Mouse (Mus musculus) midbrain, embryonic 16.5 days (tissue): ENCODE measurements around the gene Kctd10. TPM values are rescaled to one million over a fixed set of nuclear protein-coding genes. Genes with fewer than 3 reads are reported as not detected.

Experiments
- ATAC-seq: fragments of 200-750 bp; cut with Nextera tagmentation; 2 replicates; pipeline ENCODE4 v1.8.0; 2017; ENCODE audit warnings: moderate TSS enrichment
- H3K27ac ChIP-seq: fragments of 300-500 bp; sonication (generic); 2 replicates; pipeline ENCODE4 v1.5.1; 2014; ENCODE audit warnings: mild to moderate bottlenecking, low read length, mixed read lengths
- H3K27me3 ChIP-seq: fragments of 300-500 bp; sonication (generic); 2 replicates; pipeline ENCODE4 v1.6.1; 2014; ENCODE audit warnings: low read depth, low read length, mixed read lengths; ENCODE audit not compliant: control insufficient read depth, insufficient read depth
- H3K36me3 ChIP-seq: fragments of 300-500 bp; sonication (generic); 2 replicates; pipeline ENCODE4 v1.6.1; 2014; ENCODE audit warnings: mild to moderate bottlenecking, low read length, moderate library complexity, mixed read lengths; ENCODE audit not compliant: control insufficient read depth, insufficient read depth
- H3K4me1 ChIP-seq: fragments of 300-500 bp; sonication (generic); 2 replicates; pipeline ENCODE4 v1.6.1; 2014; ENCODE audit warnings: mild to moderate bottlenecking, low read length, mixed read lengths; ENCODE audit not compliant: control insufficient read depth, insufficient read depth
- H3K4me2 ChIP-seq: fragments of 300-500 bp; sonication (generic); 2 replicates; pipeline ENCODE4 v1.6.1; 2014; ENCODE audit warnings: mild to moderate bottlenecking, low read length, mixed read lengths
- H3K4me3 ChIP-seq: fragments of 300-500 bp; sonication (generic); 2 replicates; pipeline ENCODE4 v1.5.1; 2014; ENCODE audit warnings: low read depth, mild to moderate bottlenecking, low read length, moderate library complexity, mixed read lengths
- H3K9ac ChIP-seq: fragments of 300-500 bp; sonication (generic); 2 replicates; pipeline ENCODE4 v1.6.1; 2014; ENCODE audit warnings: low read depth, low read length, mixed read lengths
- H3K9me3 ChIP-seq: fragments of 300-500 bp; sonication (generic); replicated peaks from 2 replicates; pipeline ENCODE4 v1.6.1; 2014; ENCODE audit warnings: mild to moderate bottlenecking, low read length, mixed read lengths; ENCODE audit not compliant: control insufficient read depth, poor library complexity, severe bottlenecking
- WGBS: fragments of 180-500 bp; shearing (Covaris S2); extraction: QIAGEN DNeasy Blood & Tissue Kit; methylation state at CpG from one replicate; pipeline ENCODE4 v1.1.7; 2014; 5-methylcytosine and 5-hydroxymethylcytosine counted together
- polyA plus RNA-seq: library from polyadenylated mRNA; unstranded; fragments of >200 nt; fragmentation: Nextera tagmentation; extraction: Ambion mirVana; gene quantifications from 2 replicates; pipeline ENCODE4 v1.2.1, GENCODE M21; 2015

The Kctd10 gene
- 70.3 and 82.3 TPM in 2 replicates for polyA plus RNA-seq

DNA sequence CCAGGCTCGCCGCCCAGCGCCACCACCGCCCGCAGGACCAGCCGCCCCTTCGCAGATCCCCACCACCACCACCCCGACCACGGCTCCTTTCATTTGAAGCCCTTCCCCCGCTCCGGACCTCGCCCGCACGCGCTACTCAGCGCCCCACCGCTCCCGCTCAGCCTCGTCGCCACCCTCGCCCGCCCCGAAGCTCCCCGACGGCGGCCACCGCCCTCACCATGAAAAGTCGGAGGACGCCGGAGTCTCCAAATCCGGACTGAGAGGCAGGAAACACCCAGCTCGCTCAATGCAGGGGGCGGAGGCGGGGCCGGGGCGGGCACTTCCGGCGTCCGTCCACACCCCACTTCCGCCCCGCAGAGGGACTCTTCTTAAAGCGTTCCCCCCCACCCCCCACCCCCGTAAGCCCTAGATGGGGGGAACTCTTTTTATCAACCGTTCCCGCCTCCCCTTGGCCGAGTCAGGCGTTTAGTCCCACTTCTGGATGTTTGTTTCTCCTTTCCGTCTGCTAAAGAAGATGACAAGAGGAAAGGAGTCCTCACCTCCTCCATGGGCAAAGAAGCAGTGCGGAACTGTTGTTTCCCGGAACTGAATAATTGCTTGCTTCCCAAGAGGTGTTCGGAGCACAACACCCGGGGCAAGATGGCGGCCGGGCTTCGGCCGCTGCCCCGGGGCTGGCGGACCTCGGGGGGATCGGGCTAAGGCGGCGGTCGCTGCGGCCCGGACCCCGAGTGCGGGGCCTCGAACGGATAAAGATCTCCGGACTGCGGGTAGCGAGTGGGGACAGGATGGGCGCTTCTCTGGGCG, at the start of gene Kctd10, which contains the start of gene Ube3b:
TSS of gene Kctd10 (minus strand) at position 300 of the 804 bp plus-strand sequence.
TSS of gene Ube3b (plus strand) at position 399 of the 804 bp plus-strand sequence.
- Histone ChIP-seq H3K4me2 (peak within 1 kb of the TSS; percentile 92), H3K9me3 (no peaks in the 10 kb centered on the region), H3K36me3 (no peaks in the 10 kb centered on the region), H3K27ac (peak within 1 kb of the TSS; percentile 94), H3K4me3 (peak within 1 kb of the TSS; percentile 87), H3K4me1 (peaks cover 39% of the 10 kb centered on the region), H3K27me3 (no peaks in the 10 kb centered on the region), H3K9ac (peak within 1 kb of the TSS; percentile 94)
- ATAC-seq: peak; percentile 93
- under 1% methylated on average over 72 of the region's 74 CpGs for WGBS

DNA sequence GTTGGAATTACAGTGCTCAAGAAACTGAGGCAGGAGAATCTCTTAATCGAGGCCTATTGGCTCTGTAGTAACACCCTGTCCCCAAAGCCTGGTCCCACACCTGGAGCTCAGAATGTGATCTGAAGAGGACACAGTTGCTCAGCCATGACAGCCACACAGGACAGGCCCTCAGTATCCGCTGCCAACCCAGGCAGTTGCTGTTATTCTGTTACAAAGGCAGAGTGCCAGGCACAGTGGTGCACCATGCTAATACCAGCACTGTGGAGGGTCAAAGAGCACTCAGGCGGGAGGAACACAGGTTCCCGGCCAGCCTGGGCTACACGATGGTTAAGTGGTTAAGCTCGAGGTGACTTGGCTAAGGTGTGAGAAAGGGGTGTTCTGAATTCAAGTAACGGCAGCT, 49.5 kb upstream of the Kctd10 start:
- no peaks in the 10 kb centered on the region for H3K9me3 ChIP-seq
- H3K4me1 ChIP-seq: peaks cover 2% of the 10 kb centered on the region; the same call in 1 of the 2 replicates
- no peak for ATAC-seq
- WGBS: 84% methylated on average over 7 of the region's 7 CpGs
- no peaks in the 10 kb centered on the region for H3K27me3 ChIP-seq
- H3K9ac ChIP-seq: no peak overlapping the region
- H3K4me3 ChIP-seq: no peak overlapping the region
- H3K36me3 ChIP-seq: peaks cover 2% of the 10 kb centered on the region; the same call in 1 of the 2 replicates
- H3K4me2 ChIP-seq: no peak overlapping the region
- no peak overlapping the region for H3K27ac ChIP-seq

DNA sequence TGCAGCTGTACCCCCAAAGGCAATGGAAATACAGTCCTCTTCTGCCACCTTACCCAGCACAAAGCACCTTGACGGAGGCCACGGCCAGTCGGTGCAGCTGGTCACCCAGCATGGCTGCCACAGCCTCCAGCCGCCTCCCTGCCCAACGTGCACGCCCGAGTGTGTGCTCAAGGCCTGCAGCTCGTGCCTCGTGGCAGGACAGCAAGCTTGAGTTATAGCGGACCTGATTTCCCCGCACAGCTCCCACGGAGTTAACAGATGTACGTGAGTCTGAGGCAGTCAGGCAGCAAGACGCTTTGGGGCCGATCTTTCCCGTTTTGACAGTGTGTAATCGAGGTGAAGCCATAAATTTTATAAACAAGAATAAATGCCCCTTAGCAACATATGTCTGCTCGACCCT, 48.3 kb upstream of the Kctd10 start:
- Histone ChIP-seq H3K4me1 (peaks cover 2% of the 10 kb centered on the region; the same call in 1 of the 2 replicates), H3K27me3 (no peaks in the 10 kb centered on the region), H3K9ac (no peak overlapping the region), H3K4me3 (no peak overlapping the region), H3K4me2 (no peak overlapping the region), H3K9me3 (no peaks in the 10 kb centered on the region), H3K27ac (no peak overlapping the region), H3K36me3 (no peaks in the 10 kb centered on the region)
- ATAC-seq: no peak
- WGBS: 80% methylated on average over 18 of the region's 18 CpGs

DNA sequence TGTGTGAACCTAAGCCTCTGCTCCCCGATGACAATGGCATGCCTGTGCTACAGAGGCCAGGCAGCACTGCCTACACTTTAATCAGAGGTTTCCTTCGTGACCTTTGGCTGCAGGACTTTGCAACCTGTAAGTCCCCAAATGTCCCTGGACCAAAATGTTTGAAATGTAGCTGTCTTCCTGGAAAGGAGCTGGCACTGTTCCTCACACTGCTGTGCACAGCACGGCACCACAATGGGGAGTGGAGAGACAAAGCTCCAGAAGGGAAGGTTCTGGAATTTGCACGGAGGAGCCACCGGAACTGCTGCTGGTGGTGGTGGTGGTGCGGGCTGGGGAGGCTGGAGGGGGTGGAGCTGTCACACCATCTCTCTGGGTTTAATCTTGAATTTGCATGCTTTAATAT, 46.4 kb upstream of the Kctd10 start:
- Histone ChIP-seq H3K4me2 (no peak overlapping the region), H3K27ac (no peak overlapping the region), H3K4me1 (peaks cover 2% of the 10 kb centered on the region; the same call in 1 of the 2 replicates), H3K27me3 (no peaks in the 10 kb centered on the region), H3K4me3 (no peak overlapping the region), H3K36me3 (no peaks in the 10 kb centered on the region), H3K9ac (no peak overlapping the region), H3K9me3 (no peaks in the 10 kb centered on the region)
- 60% methylated on average over 6 of the region's 6 CpGs for WGBS
- no peak for ATAC-seq

DNA sequence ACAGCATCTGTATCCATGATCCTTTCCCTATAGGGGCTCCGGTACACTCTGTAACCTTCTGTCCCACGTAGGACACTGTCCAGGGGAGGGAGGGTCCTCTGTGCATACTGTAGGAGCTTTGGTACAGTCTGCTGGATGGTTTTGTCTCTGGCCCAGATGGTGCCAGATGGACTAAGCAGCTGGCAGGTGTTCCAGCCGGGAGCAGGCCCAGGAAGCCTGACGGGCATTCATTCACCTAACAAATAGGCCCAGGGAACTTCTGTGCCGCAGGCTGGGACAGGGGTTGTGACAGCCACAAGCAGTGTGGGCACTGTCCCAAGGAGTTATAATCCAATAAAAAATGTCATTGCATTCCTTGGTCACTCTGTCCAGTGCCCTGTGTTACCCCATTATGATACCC, 43.7 kb upstream of the Kctd10 start:
- Histone ChIP-seq H3K27ac (no peak overlapping the region), H3K4me1 (peaks cover 2% of the 10 kb centered on the region; the same call in 1 of the 2 replicates)
- ATAC-seq: no peak

DNA sequence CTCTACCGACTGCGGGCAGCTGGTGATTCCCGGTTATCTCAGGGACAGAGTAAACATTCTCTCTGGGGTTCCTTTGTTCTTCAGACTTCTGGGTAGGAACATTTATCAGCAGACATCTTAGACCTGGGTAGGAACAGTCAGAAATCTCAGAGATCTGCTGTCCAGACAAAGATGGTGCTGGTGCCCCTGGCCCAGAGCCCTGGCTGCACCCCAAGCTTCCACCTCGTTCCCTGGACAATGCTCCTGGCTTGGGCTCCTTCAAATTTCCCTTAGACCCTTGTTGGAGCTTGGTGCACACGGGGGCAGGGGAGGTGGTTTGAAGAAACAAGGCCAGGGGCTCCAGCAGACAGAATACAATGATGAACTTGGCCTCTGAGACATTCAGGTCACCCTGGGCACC, 42.3 kb upstream of the Kctd10 start:
- ATAC-seq: no peak
- WGBS: 55% methylated on average over 5 of the region's 5 CpGs
- no peak overlapping the region for H3K9ac ChIP-seq
- H3K9me3 ChIP-seq: no peaks in the 10 kb centered on the region
- H3K36me3 ChIP-seq: peaks cover 20% of the 10 kb centered on the region
- no peak overlapping the region for H3K27ac ChIP-seq
- peaks cover 2% of the 10 kb centered on the region; the same call in 1 of the 2 replicates for H3K4me1 ChIP-seq
- no peaks in the 10 kb centered on the region for H3K27me3 ChIP-seq
- H3K4me3 ChIP-seq: no peak overlapping the region
- no peak overlapping the region for H3K4me2 ChIP-seq

More for the DNA sequence above, 43.7 kb upstream of the Kctd10 start:
- 62% methylated on average over 5 of the region's 5 CpGs for WGBS
- no peaks in the 10 kb centered on the region for H3K27me3 ChIP-seq
- peaks cover 17% of the 10 kb centered on the region for H3K36me3 ChIP-seq
- no peak overlapping the region for H3K9ac ChIP-seq
- H3K9me3 ChIP-seq: no peaks in the 10 kb centered on the region
- H3K4me2 ChIP-seq: no peak overlapping the region
- H3K4me3 ChIP-seq: no peak overlapping the region

DNA sequence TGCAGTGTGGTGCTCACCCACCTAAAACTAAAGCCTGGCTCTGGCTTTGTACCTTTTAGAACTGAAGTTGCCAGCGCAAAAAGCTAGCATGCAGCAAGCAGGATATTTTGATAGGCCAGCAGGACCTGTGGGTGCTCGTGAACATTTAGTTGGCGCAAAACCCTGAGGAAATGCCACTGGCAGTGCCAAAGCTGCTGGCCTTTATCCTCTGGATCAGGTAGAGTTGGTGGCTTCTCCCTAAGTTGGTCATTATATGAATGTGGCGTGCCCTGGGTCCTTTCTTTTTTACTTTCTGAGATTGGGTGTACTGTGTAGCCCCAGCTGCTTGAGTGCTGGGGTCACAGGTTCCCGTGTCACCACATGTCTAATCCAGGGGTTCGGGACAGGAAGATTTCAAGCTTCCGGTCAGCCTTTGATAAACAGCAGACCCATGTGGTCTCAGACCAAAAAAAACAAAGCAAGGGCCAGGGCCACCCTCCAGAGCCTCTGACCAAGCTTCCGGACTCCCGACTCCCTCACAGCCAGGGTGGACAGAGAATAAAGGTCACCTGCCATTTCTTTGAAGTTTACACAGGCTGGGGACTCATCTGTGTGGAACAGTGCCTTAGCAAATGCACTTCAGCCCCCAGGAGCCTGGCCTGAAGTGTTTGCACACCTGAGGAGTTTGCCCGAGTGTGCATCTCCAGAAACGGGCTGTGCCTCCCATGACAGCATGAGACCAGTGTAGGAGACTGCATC, 41.4 kb upstream of the Kctd10 start:
- no peak for ATAC-seq
- Histone ChIP-seq H3K27me3 (no peaks in the 10 kb centered on the region), H3K4me2 (no peak overlapping the region), H3K9me3 (no peaks in the 10 kb centered on the region), H3K27ac (no peak overlapping the region), H3K4me3 (no peak overlapping the region), H3K9ac (no peak overlapping the region), H3K4me1 (peaks cover under 1% of the 10 kb centered on the region; the same call in 1 of the 2 replicates), H3K36me3 (peaks cover 20% of the 10 kb centered on the region)
- WGBS: 79% methylated on average over 11 of the region's 11 CpGs

DNA sequence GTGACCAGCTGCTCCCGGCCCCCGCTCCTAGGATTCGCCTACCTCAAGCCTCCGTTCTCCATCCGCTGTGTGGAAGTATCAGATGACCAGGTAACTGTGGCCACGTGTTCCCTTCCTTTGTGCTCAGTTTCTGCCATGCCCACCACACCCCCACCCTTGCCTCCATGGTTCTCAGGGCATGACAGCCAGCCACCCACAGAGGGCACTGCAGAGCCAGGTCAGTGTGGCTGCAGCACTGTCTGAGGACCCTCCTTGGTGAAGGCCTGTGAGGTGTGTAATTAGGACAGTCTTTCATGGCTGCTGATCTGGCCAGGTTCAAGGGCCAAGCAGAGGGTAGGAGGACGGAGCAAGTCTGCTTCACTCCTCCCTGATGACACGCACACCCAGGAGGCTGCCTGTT, 38.2 kb upstream of the Kctd10 start:
- no peaks in the 10 kb centered on the region for H3K4me1 ChIP-seq
- H3K9me3 ChIP-seq: no peaks in the 10 kb centered on the region
- ATAC-seq: no peak
- H3K36me3 ChIP-seq: peaks cover 40% of the 10 kb centered on the region
- no peak overlapping the region for H3K9ac ChIP-seq
- H3K27me3 ChIP-seq: no peaks in the 10 kb centered on the region
- no peak overlapping the region for H3K4me3 ChIP-seq
- H3K4me2 ChIP-seq: no peak overlapping the region
- H3K27ac ChIP-seq: no peak overlapping the region
- WGBS: 85% methylated on average over 7 of the region's 8 CpGs

DNA sequence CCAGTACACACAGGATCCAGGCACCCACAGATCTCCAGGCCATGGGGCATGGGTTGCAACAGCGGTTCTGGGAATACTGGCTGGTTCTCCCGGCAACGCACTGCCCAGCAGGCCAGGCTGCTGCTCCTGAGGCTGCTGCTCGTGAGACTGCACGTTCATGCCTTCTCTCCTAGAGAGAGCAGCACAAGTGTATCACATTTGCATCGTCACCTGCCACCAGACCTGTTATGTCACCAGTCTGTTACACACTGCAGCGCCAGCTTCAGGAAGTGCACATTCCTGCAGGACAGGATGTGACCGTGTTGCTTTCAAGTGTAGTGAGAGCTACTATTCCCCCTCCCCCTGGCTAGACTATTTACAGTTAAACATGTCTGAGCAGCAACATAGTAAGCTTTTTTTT, 36.5 kb upstream of the Kctd10 start:
- H3K4me2 ChIP-seq: no peak overlapping the region
- H3K27ac ChIP-seq: no peak overlapping the region
- H3K9ac ChIP-seq: no peak overlapping the region
- no peak overlapping the region for H3K4me3 ChIP-seq
- H3K9me3 ChIP-seq: no peaks in the 10 kb centered on the region
- H3K27me3 ChIP-seq: no peaks in the 10 kb centered on the region
- no peak for ATAC-seq
- H3K36me3 ChIP-seq: peaks cover 56% of the 10 kb centered on the region
- 90% methylated on average over 8 of the region's 8 CpGs for WGBS
- H3K4me1 ChIP-seq: no peaks in the 10 kb centered on the region
